Mouse (Mus musculus): ENCODE results near the gene Clpsl2. TPM values are rescaled to one million over a fixed set of nuclear protein-coding genes. Genes with fewer than 3 reads are reported as not detected.
"Not testable (repeated sequence)": the region's sequence is repeated elsewhere in the genome, so short reads cannot be mapped to it uniquely, and the experiment has no call there.

Clpsl2 gene
- total RNA-seq, 2 experiments from 2014 or later: not detected

DNA sequence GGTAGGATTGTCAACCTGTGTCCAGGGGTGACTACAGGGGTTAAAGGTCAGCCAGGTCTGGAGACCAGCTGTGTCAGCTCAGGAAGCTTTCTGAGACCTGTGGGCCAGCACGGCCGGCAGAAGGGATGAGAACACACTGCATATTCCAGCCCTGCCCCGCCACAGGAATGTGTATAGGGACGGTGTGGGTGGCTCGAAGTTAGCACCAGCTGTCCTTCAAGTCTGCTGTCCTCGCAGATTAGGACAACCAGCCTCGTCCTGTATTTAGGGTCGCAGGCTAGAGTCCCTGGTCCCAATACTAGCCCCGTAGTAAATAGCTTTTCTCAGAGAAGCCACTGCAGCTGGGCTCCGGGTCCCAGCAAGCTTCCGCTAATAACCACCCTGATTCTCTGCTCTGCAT is 661 bp upstream of the Clpsl2 start:
- DNase-seq (ENCODE audit: low spot score in 2 of 2): no peak
- intact Hi-C loops (cut with DNase I): no loop called here

DNA sequence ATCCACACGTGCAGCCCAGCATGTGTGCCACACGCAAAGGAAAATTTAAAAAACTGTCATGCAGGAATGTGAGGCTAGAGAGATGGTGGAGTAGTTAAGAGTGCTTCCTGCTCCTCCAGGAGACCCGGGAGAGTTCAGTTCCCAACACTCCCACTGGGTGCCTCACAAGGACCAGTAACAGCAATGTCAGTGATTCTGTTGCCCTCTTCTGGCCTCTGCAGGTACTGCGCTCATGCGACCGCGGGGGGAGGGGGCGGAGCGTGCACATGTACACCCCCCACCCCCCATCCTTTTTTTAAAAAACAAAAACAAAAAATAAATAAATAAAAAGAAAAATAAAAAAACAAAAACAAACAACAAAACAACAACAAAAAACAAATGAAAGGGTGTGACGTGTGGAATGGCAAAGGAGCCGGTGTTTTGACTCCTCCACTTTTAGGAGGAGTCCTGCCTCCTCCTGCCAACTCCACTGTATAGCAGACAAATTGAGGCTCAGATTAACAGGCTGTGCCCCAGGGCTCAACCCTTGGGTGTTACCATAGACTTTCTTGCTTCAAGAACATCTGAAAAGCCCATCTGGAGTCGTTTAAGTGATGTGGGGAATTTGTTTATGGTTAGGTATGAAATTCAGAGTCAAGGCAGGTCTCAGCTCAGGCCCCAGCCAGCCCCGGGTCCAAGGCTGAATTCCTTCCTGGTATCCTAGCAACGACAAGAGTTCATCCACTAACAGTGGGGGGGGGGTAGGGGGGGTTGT is 4.0 kb downstream of the Clpsl2 start:
- intact Hi-C loops (cut with DNase I): no loop called here
- DNase-seq (ENCODE audit: low spot score in 2 of 2): peak; percentile 74 to 90

DNA sequence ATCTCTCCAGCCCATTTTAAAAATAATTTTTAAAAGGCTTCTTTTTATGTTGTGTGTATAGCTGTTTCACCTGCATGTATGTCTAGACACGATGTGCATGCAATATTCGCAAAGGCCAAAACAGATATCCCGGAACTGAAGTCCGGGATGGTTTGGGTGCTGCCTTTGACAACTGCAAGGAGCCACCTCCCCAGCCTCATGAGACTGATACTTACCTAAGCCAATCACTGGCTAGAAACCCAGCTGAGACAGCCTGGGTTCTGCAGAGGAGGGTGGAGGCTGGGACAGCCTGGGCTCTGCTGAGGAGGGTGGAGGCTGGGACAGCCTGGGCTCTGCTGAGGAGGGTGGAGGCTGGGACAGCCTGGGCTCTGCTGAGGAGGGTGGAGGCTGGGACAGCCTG is 4.8 kb downstream of the Clpsl2 start:
- DNase-seq (ENCODE audit: low spot score in 2 of 2); intact Hi-C loops (cut with DNase I): not testable (repeated sequence)

DNA sequence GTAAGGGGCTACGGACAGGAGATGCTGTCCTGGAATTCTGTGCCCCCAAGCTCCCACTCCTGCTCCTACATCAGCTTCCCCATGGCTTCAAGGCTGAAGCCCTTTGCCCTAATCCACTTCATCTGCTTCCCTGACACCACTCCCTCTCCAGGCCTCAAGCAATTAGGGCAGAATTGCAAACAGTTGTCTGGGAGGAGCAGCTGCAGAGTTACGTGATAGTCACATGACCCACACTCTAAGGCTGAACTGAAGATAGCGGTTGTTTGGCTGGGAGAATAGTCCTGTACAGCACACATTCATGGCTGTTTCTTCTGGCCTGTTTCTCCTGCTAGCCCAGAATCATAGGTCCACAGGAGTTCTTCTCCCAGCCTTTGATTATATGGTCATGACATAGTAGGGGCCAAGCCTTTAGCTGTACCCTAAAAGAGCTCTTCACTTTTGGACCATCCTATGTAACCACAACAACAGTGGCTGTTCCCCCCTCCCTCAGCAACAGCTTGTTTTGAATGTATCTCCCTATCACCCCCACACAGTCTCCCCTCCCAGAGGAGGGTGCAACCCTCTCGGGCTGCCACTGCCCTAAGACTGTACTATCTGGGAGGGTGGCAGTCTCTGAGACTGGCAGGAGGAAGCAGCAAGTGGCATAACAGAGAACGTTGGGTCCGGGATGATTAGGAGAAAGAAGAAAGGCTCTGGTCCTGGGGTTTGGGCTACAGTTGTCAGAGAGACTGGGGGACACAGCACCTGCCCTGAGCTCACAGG is 7.6 kb downstream of the Clpsl2 start:
- intact Hi-C loops (cut with DNase I): no loop called here

DNA sequence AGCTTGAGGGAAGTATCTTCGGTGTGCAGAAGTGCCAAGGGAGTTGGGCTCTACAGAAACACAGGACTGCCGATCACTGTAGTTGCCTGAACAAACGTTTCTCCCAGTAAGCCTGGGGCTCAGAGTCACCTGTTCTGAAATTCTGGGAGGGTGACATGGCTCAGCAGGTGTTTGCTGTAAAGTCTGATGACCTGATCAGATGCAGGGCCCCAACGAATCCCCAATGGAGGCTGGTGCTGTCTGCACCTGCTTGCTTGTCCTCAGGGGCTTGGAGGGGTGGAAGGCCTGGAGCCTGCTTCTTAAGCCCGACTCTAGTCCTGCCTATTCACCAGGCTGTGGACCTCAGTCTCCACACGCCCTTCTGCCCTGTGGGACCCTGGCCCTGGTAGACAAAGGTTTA is 8.6 kb downstream of the Clpsl2 start:
- intact Hi-C loops (cut with DNase I): no loop called here
- DNase-seq (ENCODE audit: low spot score in 2 of 2): no peak

More for the DNA sequence above, 7.6 kb downstream of the Clpsl2 start:
- no peak for DNase-seq (ENCODE audit: low spot score in 2 of 2)

DNA sequence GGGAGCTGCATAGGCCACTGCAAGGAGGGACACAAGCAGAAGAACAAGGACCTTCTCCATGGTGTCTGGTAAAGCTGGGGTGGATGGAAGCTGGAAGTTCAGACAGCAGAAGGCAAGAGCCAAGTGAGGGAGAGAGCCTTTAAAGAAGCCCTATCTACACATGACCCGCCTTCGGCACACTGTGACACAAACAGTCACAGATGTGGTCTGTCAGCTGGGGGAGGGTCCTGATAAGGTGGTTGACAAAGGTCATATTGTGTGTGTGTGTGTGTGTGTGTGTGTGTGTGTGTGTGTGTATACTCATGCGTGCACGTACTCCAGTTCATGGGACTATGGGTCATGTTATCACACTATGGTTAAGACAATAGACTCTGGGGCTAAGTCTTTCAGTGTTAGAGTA is 11.4 kb downstream of the Clpsl2 start, which contains the start of gene Clps:
Gene Clps (minus strand): TSS at position 169 of the 400 bp plus-strand sequence.
- no peak for DNase-seq (ENCODE audit: low spot score in 2 of 2)
- intact Hi-C loops (cut with DNase I): no loop called here

DNA sequence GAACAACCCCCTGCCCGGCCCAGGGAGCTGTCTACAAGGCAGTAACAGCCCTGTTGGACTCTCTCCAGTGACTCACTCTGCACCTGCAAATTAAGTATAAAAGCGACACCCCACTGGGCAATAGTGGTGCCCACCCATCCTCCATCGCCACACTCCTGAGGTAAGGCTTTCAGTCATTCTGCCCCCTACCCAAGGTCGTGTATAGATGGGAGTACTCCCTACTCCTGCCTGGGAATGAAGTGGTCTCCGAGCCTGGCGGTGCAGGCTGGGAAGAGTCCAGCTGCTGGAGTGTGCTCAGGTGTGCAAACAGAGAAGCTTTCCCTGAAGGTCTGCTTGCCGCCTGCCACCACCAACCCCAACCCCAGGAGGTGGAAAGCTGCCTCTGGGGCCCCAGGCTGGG is 12.4 kb downstream of the Clpsl2 start:
- intact Hi-C loops (cut with DNase I): no loop called here
- no peak for DNase-seq (ENCODE audit: low spot score in 2 of 2)

DNA sequence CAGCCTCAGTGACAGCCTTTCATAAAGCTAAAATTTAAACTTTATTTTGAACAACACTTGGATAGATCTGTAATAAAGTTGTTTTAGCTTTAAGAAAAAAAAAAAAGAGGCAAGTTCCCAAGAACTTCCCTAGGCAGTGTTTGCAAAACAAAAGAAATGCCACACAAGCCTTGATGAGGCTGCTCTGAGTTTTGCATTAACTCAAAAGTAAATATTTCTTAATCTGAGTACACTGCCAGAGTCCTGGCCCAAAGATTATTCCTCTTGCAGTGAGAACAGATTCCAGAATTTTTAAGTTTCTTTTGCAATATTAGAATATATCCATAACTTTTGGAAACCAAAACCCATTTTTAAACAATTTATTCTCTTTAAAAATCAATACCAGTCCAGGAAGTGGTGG is 16.0 kb downstream of the Clpsl2 start:
- no peak for DNase-seq (ENCODE audit: low spot score in 2 of 2)
- intact Hi-C loops (cut with DNase I): no loop called here

DNA sequence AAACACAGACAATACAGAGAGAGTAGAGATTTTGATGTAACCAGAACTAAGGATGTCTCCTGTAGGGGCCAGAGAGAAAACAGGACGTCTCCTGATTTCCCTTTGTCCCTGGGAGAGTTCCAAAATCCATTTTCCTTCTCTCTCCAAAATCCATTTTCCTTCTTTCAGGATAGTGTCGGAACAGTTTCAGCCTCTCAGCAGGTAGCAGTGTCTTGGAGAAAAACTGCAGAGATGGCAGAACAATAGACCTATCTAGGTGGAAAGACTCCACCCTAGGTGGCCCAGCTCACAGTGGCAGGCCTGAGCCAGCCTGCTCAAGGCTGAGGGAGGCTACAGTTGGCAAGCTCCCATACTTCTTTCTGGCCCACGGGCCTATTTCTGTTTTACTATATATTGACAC is 18.3 kb downstream of the Clpsl2 start:
- intact Hi-C loops (cut with DNase I): no loop called here
- no peak for DNase-seq (ENCODE audit: low spot score in 2 of 2)

DNA sequence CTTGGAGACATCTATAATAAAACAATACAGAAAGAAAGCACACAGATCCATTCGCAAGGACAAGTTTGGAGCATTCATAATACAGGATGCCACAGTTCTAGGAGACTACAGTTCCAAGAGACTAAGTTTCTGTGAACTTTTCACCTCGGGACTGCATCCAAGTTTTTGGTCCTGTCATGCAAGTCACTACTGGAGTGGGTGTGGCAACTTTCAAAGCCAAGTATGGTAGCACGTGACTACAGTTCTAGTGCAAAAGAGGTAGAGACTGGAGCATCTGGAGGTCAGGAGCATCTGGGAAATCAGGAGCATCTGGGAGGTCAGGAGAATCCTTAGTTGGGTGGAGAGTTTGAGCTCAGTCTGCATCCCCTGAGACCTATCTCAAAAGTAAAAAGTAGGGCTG is 22.7 kb downstream of the Clpsl2 start:
- intact Hi-C loops (cut with DNase I): no loop called here
- no peak for DNase-seq (ENCODE audit: low spot score in 2 of 2)

DNA sequence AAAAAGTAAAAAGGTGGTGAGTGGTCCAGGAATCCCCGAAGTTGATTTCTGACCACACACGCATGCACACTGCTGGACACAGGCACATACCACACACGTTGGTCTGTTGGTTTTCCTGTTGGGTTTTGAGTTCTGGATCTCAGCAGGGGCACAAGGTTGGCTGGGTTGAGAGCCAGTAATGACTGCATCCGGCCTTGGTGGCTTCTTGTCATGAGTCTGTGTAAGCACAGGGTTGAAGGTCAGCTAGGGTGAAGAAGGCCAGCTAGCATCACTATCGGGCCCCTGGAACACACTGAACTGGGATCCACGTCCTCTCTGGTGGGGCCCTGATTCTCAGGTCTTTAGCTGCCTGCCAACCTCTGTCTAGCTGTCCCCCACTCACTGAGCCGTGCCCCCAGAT is 23.3 kb downstream of the Clpsl2 start:
- DNase-seq (ENCODE audit: low spot score in 2 of 2): no peak
- intact Hi-C loops (cut with DNase I): no loop called here

DNA sequence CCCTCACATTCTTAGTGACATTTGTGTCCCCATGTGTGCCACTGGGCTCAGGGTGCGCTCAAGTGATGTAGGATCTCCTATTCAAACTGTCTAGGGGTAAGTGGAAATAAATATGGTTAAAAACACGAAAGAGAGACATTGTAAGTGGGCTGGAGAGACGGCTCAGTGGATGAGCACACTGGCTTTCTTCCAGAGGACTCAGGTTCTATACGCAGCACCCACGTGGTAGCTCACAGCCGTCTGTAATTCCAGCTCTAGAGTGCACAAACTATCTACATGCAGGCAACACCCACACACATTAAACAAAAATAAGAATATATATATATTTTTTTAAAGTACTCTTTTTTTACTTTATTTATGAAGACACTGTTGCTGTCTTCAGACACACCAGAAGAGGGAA is 23.7 kb downstream of the Clpsl2 start:
- intact Hi-C loops (cut with DNase I): no loop called here
- peak in 1 of 2 experiments; percentile 46 for DNase-seq (ENCODE audit: low spot score in 2 of 2)

DNA sequence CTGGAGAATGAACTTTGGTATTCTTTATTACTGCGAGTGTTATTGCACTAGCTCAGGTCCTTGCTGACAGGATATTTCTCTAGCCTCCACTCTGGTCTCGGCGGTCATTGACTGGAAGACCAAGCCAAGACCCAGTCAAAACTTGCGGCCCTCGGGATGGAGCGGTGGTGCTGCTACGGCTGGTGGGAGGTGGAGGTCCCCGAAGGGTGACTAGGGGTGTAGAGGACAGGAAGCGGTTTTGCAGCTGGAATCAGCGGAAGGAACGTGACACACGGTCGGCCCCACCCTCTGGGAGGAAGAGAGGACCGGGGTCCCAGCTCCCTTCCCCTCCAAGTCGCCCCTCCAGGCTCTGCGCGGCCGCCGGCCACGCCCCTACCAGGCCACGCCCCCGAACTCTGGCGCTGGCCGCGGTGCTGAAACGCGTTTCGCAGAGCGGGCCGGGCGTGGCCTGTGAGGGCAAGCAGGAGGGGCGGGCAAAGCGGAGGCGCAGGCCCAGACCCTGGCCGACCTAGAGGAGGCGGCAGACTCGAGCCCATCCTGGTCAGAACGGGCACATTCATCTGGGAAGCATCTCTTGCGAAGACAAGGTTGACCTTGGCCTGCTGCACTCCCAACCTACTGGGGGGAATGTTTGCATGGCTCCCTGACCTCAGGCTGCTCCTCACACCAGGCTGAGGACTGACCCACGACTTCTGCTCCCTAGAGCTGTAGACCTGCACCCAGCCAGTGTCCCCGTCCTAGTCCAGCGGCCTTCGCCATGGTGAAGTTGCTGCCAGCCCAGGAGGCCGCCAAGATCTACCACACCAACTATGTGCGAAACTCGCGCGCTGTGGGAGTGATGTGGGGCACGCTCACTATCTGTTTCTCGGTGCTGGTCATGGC is 26.3 kb downstream of the Clpsl2 start, which contains the start of gene Lhfpl5:
Gene Lhfpl5 (plus strand): TSS at position 398 of the 882 bp plus-strand sequence.
- intact Hi-C loops (cut with DNase I): no loop called here
- DNase-seq (ENCODE audit: low spot score in 2 of 2): no peak

DNA sequence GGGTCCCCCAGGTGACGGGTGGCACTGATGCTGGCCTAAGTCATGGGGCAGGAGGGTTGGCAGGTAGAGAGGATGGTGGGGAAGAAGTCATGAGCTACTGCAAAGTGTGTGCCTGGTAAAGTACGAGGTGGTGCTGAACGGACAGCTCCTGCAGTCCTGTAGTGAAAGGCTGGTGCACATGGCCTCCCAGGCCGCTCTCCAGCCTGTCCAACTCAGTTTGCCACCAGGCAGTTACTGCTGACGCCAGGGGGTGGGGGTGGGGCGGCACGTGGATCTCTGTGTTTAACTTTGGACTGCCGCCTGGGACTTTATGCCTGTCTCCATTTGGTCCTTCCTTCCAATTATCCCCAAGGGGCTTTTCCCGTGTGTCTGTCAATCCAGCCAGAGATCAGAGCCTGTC is 31.2 kb downstream of the Clpsl2 start:
- DNase-seq (ENCODE audit: low spot score in 2 of 2): peak; percentile 42 to 43
- intact Hi-C loops (cut with DNase I): no loop called here

DNA sequence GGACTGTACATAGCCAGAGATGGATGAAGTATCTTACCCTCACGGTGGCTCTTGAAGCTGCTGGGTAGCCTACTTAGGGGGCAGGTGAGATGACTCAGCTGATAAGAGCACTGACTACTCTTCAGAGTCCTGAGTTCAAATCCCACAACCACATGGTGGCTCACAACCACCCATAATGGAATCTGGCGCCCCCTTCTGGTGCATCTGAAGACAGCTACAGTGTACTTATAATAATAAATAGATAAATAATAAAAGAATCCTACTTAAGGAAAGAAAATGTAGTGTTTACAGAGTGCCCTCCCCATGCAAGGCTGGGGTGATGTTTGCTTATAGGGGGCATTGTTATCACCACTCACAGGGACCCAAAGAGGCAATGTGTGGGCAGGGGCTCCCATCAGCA is 31.8 kb downstream of the Clpsl2 start:
- intact Hi-C loops (cut with DNase I): no loop called here

DNA sequence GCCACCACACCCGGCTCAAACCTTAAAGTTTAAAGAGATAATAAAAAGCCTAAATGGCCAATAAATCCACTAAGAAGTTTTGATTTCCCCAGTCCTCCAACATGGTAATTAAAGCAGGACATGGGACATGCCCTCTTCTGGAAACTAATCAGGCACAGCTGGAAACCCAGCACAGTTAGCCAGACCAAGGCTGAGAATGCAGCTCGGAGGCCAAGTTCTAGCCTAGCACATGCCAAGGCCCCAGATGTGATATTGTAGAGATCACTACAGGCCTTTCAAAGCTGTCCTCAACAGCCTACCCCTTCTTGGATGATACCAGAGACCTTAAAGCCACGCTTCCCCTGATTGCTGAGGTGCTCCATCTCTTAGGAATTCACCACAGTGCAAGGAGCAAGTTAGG is 37.3 kb downstream of the Clpsl2 start:
- no peak for DNase-seq (ENCODE audit: low spot score in 2 of 2)
- intact Hi-C loops (cut with DNase I): no loop called here

More for the DNA sequence above, 31.8 kb downstream of the Clpsl2 start:
- no peak for DNase-seq (ENCODE audit: low spot score in 2 of 2)

DNA sequence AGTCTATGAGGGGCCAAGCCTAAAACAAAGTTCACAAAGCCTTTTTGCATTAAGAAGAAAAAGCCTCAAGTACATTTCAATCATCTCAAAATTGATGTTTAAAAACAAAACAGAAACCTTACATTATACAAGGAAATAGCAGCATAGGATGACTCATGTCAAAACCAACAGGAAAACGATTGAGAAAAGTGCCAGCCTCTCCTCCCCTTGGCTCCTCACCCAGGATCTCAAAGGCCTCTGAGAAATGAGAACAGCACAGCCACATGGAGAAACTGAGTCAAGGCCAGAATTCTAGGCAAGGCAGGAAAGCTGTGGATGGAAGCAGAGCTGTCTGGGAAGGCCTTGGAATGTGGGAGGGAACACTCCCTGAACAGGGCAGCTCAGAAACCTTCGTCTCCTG is 39.4 kb downstream of the Clpsl2 start:
- no peak for DNase-seq (ENCODE audit: low spot score in 2 of 2)
- intact Hi-C loops (cut with DNase I): no loop called here

DNA sequence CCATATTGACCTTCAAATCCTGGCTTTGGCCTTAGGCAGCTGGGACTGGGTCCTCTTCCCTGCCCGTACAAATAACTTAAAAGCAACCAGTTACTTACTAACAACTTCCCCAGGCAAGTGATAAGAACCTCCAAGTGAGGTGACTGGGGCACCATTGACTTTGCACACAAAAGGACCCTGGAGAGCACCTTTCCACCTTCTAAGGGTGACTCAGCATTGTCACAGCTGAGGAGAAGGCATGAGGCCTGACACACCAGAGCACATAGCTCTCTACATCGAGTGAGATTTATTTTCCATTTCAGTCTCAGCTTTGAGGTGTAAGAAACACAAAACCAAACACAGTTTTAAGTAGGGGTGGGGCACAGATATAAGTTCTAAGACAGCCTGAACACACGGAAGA is 41.4 kb downstream of the Clpsl2 start:
- intact Hi-C loops (cut with DNase I): no loop called here
- no peak for DNase-seq (ENCODE audit: low spot score in 2 of 2)

DNA sequence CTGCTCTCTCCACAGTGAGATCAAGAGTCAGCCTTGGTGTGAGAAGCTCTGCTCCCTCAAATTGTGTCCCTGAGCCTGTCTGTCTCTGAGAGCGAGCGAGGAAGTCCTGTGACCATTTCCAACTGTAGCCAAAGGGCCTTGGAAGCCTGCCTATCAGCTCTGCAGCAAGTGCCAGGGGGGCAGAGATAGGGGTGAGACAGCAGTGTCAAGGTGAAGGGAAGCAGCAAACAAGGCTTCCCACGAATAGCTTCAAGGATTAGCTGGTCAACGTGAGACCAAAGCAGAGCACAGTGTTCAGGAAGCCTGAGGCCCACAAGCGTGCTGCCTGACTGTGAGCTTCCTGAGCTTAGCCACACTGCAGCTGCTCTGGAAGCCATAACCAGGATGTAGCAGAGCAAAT is 42.3 kb downstream of the Clpsl2 start:
- intact Hi-C loops (cut with DNase I): no loop called here
- no peak for DNase-seq (ENCODE audit: low spot score in 2 of 2)

DNA sequence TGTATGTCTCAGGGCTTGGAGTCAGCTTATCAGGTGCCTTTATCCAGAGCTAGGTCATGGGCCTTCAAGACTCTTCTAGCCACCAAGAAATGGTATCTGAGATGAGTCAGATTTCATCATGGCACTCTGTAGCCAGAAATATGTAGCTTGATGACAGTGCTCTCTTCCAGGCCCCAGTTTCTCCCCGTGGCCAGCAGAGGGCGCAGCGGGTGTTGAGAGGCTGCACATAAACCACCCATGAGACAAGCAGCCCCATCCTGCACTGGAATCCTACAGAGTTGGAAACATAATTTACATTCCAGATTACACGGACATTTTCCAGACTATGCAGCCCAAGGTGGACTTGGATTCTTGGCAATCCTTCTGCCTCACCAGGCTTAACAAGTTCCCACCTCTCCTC is 43.8 kb downstream of the Clpsl2 start:
- intact Hi-C loops (cut with DNase I): no loop called here
- DNase-seq (ENCODE audit: low spot score in 2 of 2): peak; percentile 80 to 87
